Mouse (Mus musculus) limb, embryonic 11.5 days (tissue): Measurements from ENCODE around the gene Slc12a9. TPM values are rescaled to one million over a fixed set of nuclear protein-coding genes. Genes with fewer than 3 reads are reported as not detected.

Source experiments
- ATAC-seq: fragments of 200-750 bp; cut with Nextera tagmentation; 2 replicates; pipeline ENCODE4 v1.8.0; 2017; ENCODE audit warnings: low read depth; ENCODE audit not compliant: insufficient number of reproducible peaks, low FRiP score, low TSS enrichment
- DNase-seq: peaks from one replicate; pipeline ENCODE4 v3.0.0-alpha.2; 2015; ENCODE audit warnings: low spot score
- H3K27ac ChIP-seq: fragments of 300-500 bp; sonication (generic); replicated peaks from 2 replicates; pipeline ENCODE4 v1.5.1; 2014; ENCODE audit warnings: low read depth, mild to moderate bottlenecking, low read length
- H3K27me3 ChIP-seq: fragments of 300-500 bp; sonication (generic); 2 replicates; pipeline ENCODE4 v1.6.1; 2014; ENCODE audit warnings: mild to moderate bottlenecking, low read length, mixed read lengths; ENCODE audit not compliant: control insufficient read depth, insufficient read depth
- H3K36me3 ChIP-seq: fragments of 300-500 bp; sonication (generic); 2 replicates; pipeline ENCODE4 v1.6.1; 2014; ENCODE audit warnings: mild to moderate bottlenecking, low read length, moderate library complexity, mixed read lengths; ENCODE audit not compliant: control insufficient read depth, insufficient read depth
- H3K4me1 ChIP-seq: fragments of 300-500 bp; sonication (generic); 2 replicates; pipeline ENCODE4 v1.6.1; 2014; ENCODE audit warnings: low read length, mixed read lengths; ENCODE audit not compliant: control insufficient read depth, insufficient read depth
- H3K4me2 ChIP-seq: fragments of 300-500 bp; sonication (generic); 2 replicates; pipeline ENCODE4 v1.6.1; 2014; ENCODE audit warnings: low read depth, mild to moderate bottlenecking, moderate library complexity; ENCODE audit not compliant: severe bottlenecking
- H3K4me3 ChIP-seq: fragments of 300-500 bp; sonication (generic); 2 replicates; pipeline ENCODE4 v1.5.1; 2014; ENCODE audit warnings: low read depth, low read length
- H3K9ac ChIP-seq: fragments of 300-500 bp; sonication (generic); 2 replicates; pipeline ENCODE4 v1.6.1; 2014; ENCODE audit warnings: mild to moderate bottlenecking, low read length
- H3K9me3 ChIP-seq: fragments of 300-500 bp; sonication (generic); 2 replicates; pipeline ENCODE4 v1.6.1; 2016; ENCODE audit warnings: low read length; ENCODE audit not compliant: control insufficient read depth
- WGBS: fragments of 180-500 bp; shearing (Covaris S2); extraction: QIAGEN DNeasy Blood & Tissue Kit; methylation state at CpG from one replicate; pipeline ENCODE4 v1.1.7; 2014; 5-methylcytosine and 5-hydroxymethylcytosine counted together
- polyA plus RNA-seq: library from polyadenylated mRNA; unstranded; fragments of >200 nt; fragmentation: Nextera tagmentation; extraction: Ambion mirVana; gene quantifications from 2 replicates; pipeline ENCODE4 v1.2.1, GENCODE M21; 2014

Slc12a9 gene
- polyA plus RNA-seq, 1 experiment from 2014 or later = 4.7 TPM

DNA sequence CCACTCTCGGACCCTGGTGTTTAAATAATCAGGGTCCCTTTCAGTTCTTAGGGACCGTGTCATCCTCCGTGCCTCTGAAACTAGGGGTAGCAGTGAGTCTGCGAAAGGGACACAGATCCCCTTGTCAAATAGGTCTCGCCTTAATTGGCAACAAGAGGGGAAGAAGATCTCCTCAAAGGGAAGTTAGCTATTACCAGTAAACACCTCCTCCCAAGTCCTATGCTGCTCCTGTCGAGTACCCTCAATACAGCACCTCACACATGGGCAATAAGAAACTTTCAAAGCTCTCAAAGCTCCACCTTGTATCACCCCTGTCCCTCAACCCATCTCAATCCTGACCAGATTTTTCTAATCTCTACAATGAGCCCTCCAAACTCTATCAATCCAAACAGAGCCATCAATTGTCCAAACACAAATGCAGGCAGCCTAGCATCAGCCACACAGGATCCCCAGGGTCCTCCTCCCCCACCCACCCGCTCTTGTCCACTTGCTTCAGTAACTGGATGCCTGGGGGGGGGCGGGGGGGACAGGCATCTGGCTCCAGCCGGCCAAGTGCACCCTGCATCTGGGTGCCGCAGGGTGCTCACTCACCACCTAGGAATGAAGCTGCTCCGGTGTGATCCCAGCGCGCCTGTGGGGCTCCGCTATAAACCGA, 413 bp downstream of the Slc12a9 start:
- Histone ChIP-seq H3K4me1 (peaks cover 3% of the 10 kb centered on the region), H3K4me3 (peak overlapping the region; percentile 61), H3K9ac (peak overlapping the region; percentile 70), H3K4me2 (peak overlapping the region; percentile 66), H3K36me3 (no peaks in the 10 kb centered on the region), H3K27ac (no peak overlapping the region), H3K27me3 (no peaks in the 10 kb centered on the region), H3K9me3 (no peaks in the 10 kb centered on the region)
- ATAC-seq = peak; percentile 33; the same call in 1 of the 2 replicates
- 15% methylated on average over 15 of the region's 15 CpGs for WGBS
- no peak for DNase-seq

DNA sequence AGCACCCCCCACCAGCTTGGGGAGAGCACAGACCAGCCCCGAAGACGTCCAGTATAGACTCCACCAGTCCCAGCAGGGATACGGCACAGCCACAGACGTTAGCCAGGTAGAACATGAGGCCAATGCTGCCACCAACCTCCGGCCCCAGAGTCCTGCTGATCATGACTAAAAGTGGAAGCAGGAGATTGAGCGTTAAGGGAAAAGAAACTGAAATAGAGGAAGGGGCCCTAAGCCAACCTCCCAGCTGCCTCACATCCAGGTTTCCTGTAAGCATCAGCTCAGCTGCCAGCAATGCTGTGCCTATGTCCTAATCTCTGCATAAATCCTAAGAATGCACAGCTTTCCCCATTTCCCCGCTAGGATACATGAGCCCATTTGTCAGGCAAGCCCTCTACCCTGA, 2.5 kb downstream of the Slc12a9 start:
- Histone ChIP-seq H3K36me3 (0 out of 2 replicates have a peak, but pooled peaks cover 2% of the 10 kb centered on the region), H3K4me1 (peaks cover 3% of the 10 kb centered on the region), H3K27ac (no peak overlapping the region), H3K9ac (no peak overlapping the region), H3K9me3 (no peaks in the 10 kb centered on the region), H3K4me3 (no peak overlapping the region), H3K4me2 (no peak overlapping the region), H3K27me3 (no peaks in the 10 kb centered on the region)
- ATAC-seq (no peak), DNase-seq (no peak)
- WGBS = 89% methylated on average over 7 of the region's 7 CpGs

DNA sequence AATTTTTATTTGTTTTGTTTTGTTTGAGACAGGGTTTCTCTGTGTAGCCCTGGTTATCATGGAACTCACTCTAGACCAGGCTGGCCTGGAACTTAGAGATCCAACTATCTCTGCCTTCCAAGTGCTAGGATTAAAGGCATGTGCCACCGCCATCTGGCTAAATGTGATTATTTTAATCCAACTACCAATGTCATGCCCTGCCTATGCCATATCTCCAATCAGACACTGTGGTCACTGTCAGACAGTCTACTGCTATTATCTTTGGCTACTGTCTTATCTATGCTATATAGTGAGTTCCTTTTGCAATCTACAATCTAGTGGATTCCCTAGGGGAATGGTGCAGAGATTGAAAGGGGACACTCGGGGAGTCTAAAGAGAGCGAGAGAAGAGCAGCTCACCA, 12.4 kb downstream of the Slc12a9 start:
- Histone ChIP-seq H3K27ac (no peak overlapping the region), H3K9ac (no peak overlapping the region), H3K4me1 (no peaks in the 10 kb centered on the region), H3K4me2 (no peak overlapping the region), H3K36me3 (peaks cover 3% of the 10 kb centered on the region; the same call in 1 of the 2 replicates), H3K27me3 (no peaks in the 10 kb centered on the region), H3K4me3 (no peak overlapping the region), H3K9me3 (no peaks in the 10 kb centered on the region)
- ATAC-seq = no peak
- no peak for DNase-seq
- 96% methylated on average over 3 of the region's 3 CpGs for WGBS

DNA sequence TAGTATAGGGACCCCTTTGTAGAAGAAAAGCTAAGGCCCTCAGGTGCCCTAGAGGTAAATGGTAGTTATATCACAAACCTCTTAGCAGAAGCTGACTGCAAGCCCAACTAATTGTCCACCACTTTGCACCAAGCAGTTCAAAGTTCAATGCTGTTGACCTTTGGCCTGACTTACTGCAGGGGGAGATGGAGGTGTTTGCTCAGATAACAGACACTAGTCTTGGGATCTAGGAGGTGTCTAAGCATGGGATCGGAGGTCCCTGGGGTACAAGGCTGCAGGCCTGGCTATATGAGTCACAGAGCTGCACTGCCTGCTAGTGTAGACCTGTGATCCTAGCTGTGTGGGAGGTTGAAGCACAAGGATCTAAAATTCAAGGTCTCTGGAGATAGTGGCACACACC, 14.8 kb downstream of the Slc12a9 start:
- ATAC-seq (no peak), DNase-seq (no peak)
- Histone ChIP-seq H3K4me1 (peaks cover 13% of the 10 kb centered on the region), H3K27me3 (no peaks in the 10 kb centered on the region), H3K9me3 (no peaks in the 10 kb centered on the region), H3K36me3 (no peaks in the 10 kb centered on the region; the same call in 1 of the 2 replicates), H3K4me2 (no peak overlapping the region), H3K27ac (no peak overlapping the region), H3K9ac (no peak overlapping the region), H3K4me3 (no peak overlapping the region)
- WGBS = 92% methylated on average over 1 of the region's 1 CpGs

DNA sequence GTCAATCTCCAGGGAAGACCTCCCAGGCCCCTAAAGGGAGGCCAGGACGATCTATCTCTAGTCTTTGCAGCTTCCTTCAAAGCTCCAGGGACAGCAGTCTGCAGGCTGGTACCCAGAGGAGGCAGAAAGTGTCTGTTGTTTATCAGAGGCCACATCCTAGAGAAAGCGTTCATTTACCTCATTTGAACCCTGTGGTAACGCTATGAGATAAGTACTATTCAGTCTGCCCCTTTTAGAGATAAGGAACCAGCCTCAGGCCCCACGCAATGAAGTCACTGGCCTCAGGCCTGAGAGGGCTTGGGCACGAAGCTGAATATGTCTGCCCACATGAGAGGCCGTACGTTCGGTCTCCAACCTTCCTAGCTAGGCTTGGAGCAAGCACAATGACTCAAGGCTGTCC, 16.0 kb downstream of the Slc12a9 start:
- ATAC-seq = no peak
- no peak overlapping the region for H3K4me3 ChIP-seq
- no peak overlapping the region for H3K27ac ChIP-seq
- no peaks in the 10 kb centered on the region for H3K9me3 ChIP-seq
- no peak overlapping the region for H3K9ac ChIP-seq
- WGBS = 85% methylated on average over 8 of the region's 8 CpGs
- H3K27me3 ChIP-seq = no peaks in the 10 kb centered on the region
- H3K36me3 ChIP-seq = no peaks in the 10 kb centered on the region; the same call in 1 of the 2 replicates
- DNase-seq = no peak
- H3K4me2 ChIP-seq = no peak overlapping the region
- H3K4me1 ChIP-seq = peaks cover 24% of the 10 kb centered on the region

DNA sequence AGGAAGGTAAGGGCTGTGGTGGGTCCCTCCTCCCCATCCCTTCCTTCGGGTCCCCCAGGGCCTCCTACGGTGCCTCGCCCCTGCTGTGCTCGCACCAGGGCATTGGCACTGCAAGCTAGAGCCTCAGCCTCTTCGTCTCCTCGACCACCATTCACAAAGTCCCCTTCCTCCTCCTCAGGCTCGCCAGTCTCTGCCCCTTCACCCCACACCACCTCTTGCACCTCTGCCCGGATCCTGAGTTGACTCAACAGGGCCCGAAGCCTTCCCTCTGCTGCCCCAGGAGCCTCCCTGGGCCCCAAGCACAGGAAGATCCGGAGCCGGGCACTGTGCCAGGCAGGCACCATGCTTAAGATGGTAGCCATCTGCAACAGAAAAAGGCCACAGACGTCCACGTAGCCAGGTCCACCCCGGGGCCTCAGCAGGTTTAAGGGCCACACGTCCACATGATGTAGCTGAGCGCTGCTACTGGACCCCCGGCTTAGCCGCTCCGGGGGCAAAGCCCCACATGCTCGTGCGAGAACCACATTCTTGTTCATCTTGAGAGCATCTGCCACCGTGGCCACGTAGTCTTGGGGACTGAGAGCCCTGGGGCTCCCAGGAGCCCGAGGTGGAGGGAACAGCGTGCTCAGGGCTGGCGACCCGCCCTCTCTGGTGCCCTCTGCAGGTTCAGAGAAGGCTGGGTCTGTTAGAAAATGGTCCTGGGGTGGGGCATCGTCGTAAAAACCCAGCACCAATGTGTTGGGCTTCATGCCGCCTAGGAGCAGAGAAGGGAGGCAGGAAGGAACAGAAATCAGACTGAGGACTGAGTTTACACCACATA, 18.1 kb downstream of the Slc12a9 start:
- Histone ChIP-seq H3K4me1 (peaks cover 27% of the 10 kb centered on the region), H3K36me3 (peaks cover 4% of the 10 kb centered on the region; the same call in 1 of the 2 replicates), H3K4me3 (peak overlapping the region; percentile 71; the same call in 1 of the 2 replicates), H3K4me2 (peak overlapping the region; percentile 92), H3K27ac (peak overlapping the region; percentile 90), H3K9me3 (no peaks in the 10 kb centered on the region), H3K27me3 (no peaks in the 10 kb centered on the region), H3K9ac (peak overlapping the region; percentile 0; the same call in 1 of the 2 replicates)
- ATAC-seq (no peak), DNase-seq (peak; percentile 58)
- 40% methylated on average over 30 of the region's 30 CpGs for WGBS

DNA sequence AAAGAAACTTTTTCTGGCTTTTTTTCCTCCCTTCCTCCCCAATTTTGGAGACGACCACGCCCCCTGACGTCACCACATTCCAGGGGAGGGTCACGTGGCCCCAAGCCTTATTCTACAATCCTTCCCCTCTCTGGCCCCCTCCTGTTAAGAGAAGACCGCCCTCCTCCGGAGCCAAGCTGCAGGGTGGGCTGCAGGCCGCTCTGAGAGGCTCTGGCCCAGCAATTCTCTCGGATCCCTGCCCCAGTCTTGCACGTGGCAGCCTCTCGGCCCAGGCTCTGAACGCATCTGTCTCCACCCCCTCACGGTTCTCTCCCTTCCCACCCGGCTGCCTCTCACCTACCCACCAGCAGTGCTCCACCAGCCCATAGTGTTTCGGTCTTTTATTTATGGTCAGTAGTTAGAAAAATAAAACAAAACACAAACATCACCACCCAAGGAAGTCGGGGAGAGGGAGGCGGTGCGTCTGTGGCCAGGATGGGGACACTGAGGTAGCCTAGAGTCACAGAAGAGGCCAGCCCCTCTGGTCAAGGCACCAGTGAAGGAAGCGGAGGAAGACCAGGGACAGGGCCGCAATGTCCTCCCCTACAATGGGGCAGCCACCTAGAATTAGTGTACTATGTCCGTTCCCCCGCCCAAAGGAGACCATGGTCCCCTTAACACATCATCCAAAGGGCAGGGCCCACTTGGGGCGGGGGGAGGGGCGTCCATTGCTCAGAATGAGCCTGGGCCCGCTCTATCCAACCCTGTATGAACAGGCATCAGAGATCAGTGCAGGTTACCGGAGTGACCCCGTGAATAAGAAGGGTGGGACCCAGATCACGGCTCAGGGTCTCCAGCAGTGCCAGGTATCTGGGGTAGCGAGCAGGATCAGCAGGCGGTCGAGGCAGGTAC, 19.0 kb downstream of the Slc12a9 start, which contains the start of gene Trip6:
TSS of gene Trip6 (minus strand) at position 212 of the 891 bp plus-strand sequence.
- Histone ChIP-seq H3K4me1 (peaks cover 27% of the 10 kb centered on the region), H3K9me3 (no peaks in the 10 kb centered on the region), H3K4me3 (peak within 1 kb of the TSS; percentile 71), H3K9ac (peak within 1 kb of the TSS; percentile 81), H3K27me3 (no peaks in the 10 kb centered on the region), H3K4me2 (peak within 1 kb of the TSS; percentile 92), H3K27ac (peak within 1 kb of the TSS; percentile 90), H3K36me3 (peaks cover 10% of the 10 kb centered on the region; the same call in 1 of the 2 replicates)
- DNase-seq = peak; percentile 98
- peak; percentile 93 for ATAC-seq
- 13% methylated on average over 30 of the region's 30 CpGs for WGBS
